Mouse (Mus musculus): Measurements from ENCODE around the gene Gm20662. TPM values are rescaled to one million over a fixed set of nuclear protein-coding genes. Genes with fewer than 3 reads are reported as not detected.
A peak's percentile ranks its signal among the peaks of the same experiment; 100 is the strongest.

The Gm20662 gene
- polyA plus RNA-seq, 1 experiment: not detected

DNA sequence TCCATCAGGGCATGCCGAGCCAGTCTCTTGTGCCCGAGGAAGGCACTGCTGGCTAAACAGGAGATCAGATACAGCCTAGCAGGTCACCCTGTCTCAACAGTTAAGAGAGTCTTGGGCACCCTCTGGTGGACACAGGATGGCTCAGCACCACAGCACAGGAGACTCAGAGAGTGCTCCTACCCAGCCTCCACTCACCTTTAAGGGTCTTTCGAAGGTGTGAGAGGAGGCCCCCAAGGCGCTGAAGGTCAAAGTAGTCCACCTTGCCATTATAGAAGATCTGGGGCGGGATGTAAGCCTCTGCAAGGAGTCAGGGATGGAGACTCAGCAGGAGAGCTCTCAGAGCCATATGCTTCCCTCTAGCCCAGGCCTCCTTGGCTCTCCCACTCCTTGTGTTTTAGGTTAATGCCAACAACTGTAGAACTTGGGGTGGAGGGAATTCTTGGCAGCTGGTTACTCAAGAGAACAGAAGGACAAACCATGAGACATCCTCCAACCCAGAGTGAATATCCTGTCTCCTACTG is 69.4 kb downstream of the Gm20662 start:
- H3K4me1 ChIP-seq (ENCODE audit: control insufficient read depth, insufficient read depth, low read length): peaks cover 3% of the 10 kb centered on the region

DNA sequence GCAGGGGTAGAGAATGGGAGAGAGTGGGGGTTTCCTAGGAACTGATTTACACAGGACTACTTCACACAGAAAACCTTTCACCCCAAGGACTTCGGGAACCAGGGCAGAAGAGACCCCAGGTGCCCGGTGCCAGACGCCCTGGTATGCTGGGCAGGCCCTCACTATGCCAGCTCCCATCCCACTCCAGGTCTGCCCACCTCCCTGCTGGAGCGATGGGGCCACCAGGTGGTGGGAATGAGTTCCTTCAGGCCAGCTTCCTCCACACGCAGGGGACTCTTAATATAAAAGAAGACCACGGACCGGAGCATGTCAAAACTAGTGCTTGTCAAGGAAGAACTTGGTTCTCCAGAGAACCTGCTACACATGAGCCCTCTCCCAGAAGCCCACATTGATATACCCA is 71.0 kb downstream of the Gm20662 start:
- TF ChIP-seq CTCF (IDR thresholded peaks at IDR 0.05; ENCODE audit: insufficient read depth, low read depth, low read length): no peak
- Histone ChIP-seq H3K4me1 (ENCODE audit: control insufficient read depth, insufficient read depth, low read length) (peaks cover 3% of the 10 kb centered on the region), H3K4me3 (ENCODE audit: insufficient read depth, low read depth, low read length) (no peak overlapping the region), H3K27ac (ENCODE audit: insufficient read depth, low read depth, low read length) (no peak overlapping the region)
- 86% methylated on average over 7 of the region's 7 CpGs for WGBS

More for the DNA sequence above, 69.4 kb downstream of the Gm20662 start:
- no peak overlapping the region for H3K27ac ChIP-seq (ENCODE audit: insufficient read depth, low read depth, low read length)
- 43% methylated on average over 5 of the region's 5 CpGs for WGBS
- H3K4me3 ChIP-seq (ENCODE audit: insufficient read depth, low read depth, low read length): no peak overlapping the region
- TF ChIP-seq CTCF (IDR thresholded peaks at IDR 0.05; ENCODE audit: insufficient read depth, low read depth, low read length): peak; percentile 60; the same call in 1 of the 2 replicates
- no peak for TF ChIP-seq POLR2A (IDR thresholded peaks at IDR 0.05; ENCODE audit: insufficient read depth, low read depth, low read length)

DNA sequence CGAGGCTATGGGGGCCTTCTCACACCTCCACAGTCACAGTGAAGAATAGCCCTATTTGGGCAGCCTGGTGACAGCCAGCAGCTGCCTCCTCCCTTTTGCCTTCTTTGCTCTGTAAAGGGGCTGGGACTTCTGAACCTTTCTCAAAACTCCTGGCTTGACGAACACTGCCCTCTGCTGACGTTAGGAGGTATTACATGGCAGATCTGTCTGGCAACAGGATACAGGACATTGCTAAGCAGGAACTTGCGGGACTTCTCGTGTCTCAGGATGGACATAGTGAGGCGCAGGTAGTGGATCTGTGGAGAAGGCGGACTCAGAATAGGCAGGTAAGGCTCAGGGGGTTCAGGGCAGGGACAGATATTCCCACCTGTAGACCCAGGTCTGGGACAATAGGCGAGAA is 71.8 kb downstream of the Gm20662 start:
- 19% methylated on average over 8 of the region's 8 CpGs for WGBS
- H3K27ac ChIP-seq (ENCODE audit: insufficient read depth, low read depth, low read length): no peak overlapping the region
- H3K4me3 ChIP-seq (ENCODE audit: insufficient read depth, low read depth, low read length): no peak overlapping the region
- peaks cover 7% of the 10 kb centered on the region for H3K4me1 ChIP-seq (ENCODE audit: control insufficient read depth, insufficient read depth, low read length)
- TF ChIP-seq POLR2A (IDR thresholded peaks at IDR 0.05; ENCODE audit: insufficient read depth, low read depth, low read length) (no peak), CTCF (IDR thresholded peaks at IDR 0.05; ENCODE audit: insufficient read depth, low read depth, low read length) (peak; percentile 39; the same call in 1 of the 2 replicates)

DNA sequence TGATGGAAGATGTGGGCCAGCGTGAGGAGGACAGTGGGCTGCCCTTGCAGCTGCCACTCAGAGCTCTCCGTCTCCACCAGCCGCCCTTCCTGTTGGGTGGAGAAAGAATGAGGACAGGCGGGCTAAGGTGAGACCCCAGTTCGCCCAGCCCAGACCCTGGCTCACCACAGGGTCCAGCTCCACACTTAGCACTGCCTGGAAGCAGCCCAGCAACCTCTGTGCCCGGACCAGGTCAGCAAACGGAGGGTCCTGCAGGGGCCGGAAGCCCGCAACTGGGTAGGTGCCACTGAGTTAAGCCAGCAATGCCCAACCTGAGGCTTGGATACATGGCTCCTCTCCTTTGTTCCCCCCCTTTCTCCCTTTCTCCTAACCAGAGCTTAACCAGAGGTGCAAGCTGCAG is 72.9 kb downstream of the Gm20662 start:
- Histone ChIP-seq H3K27ac (ENCODE audit: insufficient read depth, low read depth, low read length) (no peak overlapping the region), H3K4me3 (ENCODE audit: insufficient read depth, low read depth, low read length) (no peak overlapping the region), H3K4me1 (ENCODE audit: control insufficient read depth, insufficient read depth, low read length) (peaks cover 12% of the 10 kb centered on the region)
- 92% methylated on average over 9 of the region's 9 CpGs for WGBS
- TF ChIP-seq POLR2A (IDR thresholded peaks at IDR 0.05; ENCODE audit: insufficient read depth, low read depth, low read length): no peak
- TF ChIP-seq CTCF (IDR thresholded peaks at IDR 0.05; ENCODE audit: insufficient read depth, low read depth, low read length): no peak

DNA sequence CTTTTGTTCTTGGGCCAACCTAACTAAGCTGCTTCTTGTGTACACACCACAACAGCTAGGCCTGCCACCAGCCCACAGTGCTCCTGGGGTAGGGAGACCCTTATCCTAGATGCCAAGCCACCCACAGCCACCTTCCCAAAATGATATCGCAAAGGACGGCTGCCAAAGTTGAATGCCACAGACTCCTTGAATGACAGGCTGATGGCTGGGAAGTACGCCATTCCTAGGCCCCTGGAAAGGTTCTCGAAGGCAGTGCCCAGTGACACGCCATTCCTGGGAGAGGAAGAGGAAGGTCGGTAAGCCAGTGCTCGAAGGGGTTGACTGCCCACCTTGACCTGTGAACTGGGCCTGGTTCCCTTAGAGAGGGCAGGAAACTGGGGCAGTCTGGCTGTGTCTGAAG is 73.4 kb downstream of the Gm20662 start:
- peaks cover 12% of the 10 kb centered on the region for H3K4me1 ChIP-seq (ENCODE audit: control insufficient read depth, insufficient read depth, low read length)
- no peak for TF ChIP-seq CTCF (IDR thresholded peaks at IDR 0.05; ENCODE audit: insufficient read depth, low read depth, low read length)
- TF ChIP-seq POLR2A (IDR thresholded peaks at IDR 0.05; ENCODE audit: insufficient read depth, low read depth, low read length): no peak
- WGBS: 82% methylated on average over 7 of the region's 7 CpGs

DNA sequence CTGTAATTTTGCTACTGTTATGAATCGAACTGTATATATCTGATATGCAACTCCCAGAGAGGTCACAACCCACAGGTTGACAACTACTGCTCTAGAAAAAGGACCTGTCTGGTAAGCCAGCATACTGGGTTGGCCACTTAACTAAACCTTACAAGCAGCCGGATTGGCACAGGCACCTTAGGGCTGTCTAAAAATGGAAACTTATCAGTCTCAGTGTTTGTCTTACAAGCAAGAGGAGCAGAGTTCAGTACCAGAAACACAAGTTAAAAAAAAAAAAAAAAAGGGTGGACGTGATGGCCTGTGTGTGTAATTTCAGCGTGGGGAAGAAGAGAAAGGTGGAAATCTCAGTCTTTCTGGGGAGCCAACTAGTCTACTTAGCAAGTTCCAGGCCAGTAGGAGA is 75.7 kb downstream of the Gm20662 start:
- Histone ChIP-seq H3K4me3 (ENCODE audit: insufficient read depth, low read depth, low read length) (no peak overlapping the region), H3K27ac (ENCODE audit: insufficient read depth, low read depth, low read length) (no peak overlapping the region), H3K4me1 (ENCODE audit: control insufficient read depth, insufficient read depth, low read length) (peaks cover 12% of the 10 kb centered on the region)
- no peak for TF ChIP-seq CTCF (IDR thresholded peaks at IDR 0.05; ENCODE audit: insufficient read depth, low read depth, low read length)
- no peak for TF ChIP-seq POLR2A (IDR thresholded peaks at IDR 0.05; ENCODE audit: insufficient read depth, low read depth, low read length)
- 89% methylated on average over 4 of the region's 4 CpGs for WGBS

More for the DNA sequence above, 73.4 kb downstream of the Gm20662 start:
- Histone ChIP-seq H3K27ac (ENCODE audit: insufficient read depth, low read depth, low read length) (no peak overlapping the region), H3K4me3 (ENCODE audit: insufficient read depth, low read depth, low read length) (no peak overlapping the region)

DNA sequence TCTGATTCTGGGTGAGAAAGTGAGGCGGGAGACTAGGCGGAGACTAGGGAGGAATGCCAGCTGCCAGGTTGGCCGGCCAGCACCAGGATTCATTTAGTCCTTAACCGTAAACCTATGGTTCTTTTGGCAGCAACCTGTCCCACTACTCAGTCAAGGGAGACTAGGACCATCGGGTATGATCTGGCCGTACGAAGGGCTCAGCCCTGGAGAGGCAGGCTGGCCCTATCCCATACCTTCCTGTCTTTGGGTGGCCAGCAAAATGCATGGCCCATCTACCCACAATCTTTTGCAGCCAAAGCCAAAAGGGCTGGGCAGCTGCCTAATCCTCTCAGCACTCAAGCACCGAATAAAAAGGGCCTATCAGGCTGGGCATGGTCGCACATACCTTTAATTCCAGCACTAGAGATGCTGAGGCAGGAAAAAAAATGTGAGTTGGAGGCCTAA is 76.4 kb downstream of the Gm20662 start:
- TF ChIP-seq CTCF (IDR thresholded peaks at IDR 0.05; ENCODE audit: insufficient read depth, low read depth, low read length): no peak
- no peak for TF ChIP-seq POLR2A (IDR thresholded peaks at IDR 0.05; ENCODE audit: insufficient read depth, low read depth, low read length)
- no peak overlapping the region for H3K27ac ChIP-seq (ENCODE audit: insufficient read depth, low read depth, low read length)
- peaks cover 12% of the 10 kb centered on the region for H3K4me1 ChIP-seq (ENCODE audit: control insufficient read depth, insufficient read depth, low read length)
- H3K4me3 ChIP-seq (ENCODE audit: insufficient read depth, low read depth, low read length): no peak overlapping the region
- 67% methylated on average over 9 of the region's 9 CpGs for WGBS

DNA sequence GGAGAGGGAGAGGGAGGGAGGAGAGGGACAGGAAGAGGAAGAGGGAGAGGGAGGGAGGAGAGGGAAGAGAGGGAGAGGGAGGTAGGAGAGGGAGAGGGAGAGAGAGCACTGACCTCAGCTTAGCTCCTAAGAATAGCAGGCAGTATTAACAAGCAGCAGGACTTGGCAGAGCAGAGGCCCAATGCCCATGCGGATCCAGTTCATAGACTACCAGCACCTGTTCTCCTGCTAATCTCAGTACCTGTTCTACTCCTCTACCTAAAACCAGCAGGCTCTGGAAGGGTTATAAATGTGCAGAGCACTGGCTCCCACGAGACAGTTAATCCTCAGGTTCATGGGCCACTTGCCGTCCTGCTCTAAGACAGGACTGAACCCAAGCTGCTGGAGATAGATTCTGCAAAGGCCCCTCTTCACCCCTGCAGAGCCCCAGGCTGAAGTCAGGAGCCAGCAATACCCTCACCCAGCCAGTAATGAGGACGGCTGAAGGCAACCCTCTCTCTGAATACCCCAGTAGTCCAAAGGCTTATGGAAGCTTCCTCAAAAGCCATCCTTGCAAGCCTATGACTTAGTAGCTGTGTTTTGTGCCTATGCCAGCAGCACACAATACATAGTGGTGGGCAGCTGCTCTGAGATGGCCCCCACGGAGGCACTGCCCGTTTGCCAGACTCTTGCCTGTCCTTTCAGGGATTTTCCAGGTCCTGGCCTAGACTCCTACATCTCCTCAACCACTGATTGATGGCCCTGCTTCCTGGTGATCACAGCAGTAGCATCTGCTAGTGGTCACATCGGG is 77.2 kb downstream of the Gm20662 start:
- Histone ChIP-seq H3K4me3 (ENCODE audit: insufficient read depth, low read depth, low read length) (no peak overlapping the region), H3K4me1 (ENCODE audit: control insufficient read depth, insufficient read depth, low read length) (peaks cover 11% of the 10 kb centered on the region), H3K27ac (ENCODE audit: insufficient read depth, low read depth, low read length) (0 out of 2 replicates have a peak overlapping the region, but pooled peaks have one; percentile 7)
- 59% methylated on average over 7 of the region's 7 CpGs for WGBS
- no peak for TF ChIP-seq POLR2A (IDR thresholded peaks at IDR 0.05; ENCODE audit: insufficient read depth, low read depth, low read length)
- no peak for TF ChIP-seq CTCF (IDR thresholded peaks at IDR 0.05; ENCODE audit: insufficient read depth, low read depth, low read length)

DNA sequence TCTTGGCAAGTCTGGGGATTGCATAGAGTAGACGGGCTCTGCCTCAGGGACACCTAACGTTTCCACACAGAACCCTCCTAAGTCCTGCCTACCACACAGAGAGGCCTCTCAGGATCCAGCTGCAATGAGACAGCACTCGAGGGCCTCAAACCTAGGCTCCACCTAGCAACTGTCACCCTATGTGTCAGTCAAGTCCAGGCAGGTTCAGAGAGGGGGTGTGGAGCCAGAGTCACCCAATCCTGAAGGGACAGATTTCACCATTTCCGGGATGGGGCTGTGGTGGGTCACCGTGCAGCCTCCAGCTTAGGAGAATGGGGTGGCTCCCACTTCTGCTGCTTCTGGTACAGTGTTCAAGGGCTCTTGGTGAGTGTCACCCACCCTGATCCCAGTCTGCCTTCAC is 84.0 kb downstream of the Gm20662 start, which contains the start of gene Mst1:
Gene Mst1, plus strand, starts transcription at position 269 of the 400 bp plus-strand sequence.
- Histone ChIP-seq H3K4me1 (ENCODE audit: control insufficient read depth, insufficient read depth, low read length) (peaks cover 17% of the 10 kb centered on the region), H3K27ac (ENCODE audit: insufficient read depth, low read depth, low read length) (no peak within 1 kb of the TSS), H3K4me3 (ENCODE audit: insufficient read depth, low read depth, low read length) (peak within 1 kb of the TSS; percentile 68)
- TF ChIP-seq CTCF (IDR thresholded peaks at IDR 0.05; ENCODE audit: insufficient read depth, low read depth, low read length) (no peak), POLR2A (IDR thresholded peaks at IDR 0.05; ENCODE audit: insufficient read depth, low read depth, low read length) (no peak)
- WGBS: 75% methylated on average over 5 of the region's 5 CpGs
